Mouse (Mus musculus): ENCODE measurements at regions not wholly inside any gene's neighbourhood (a gene's known extent, or its start where the extent isn't known, plus 50 kb on each side); places are given as distances from the start of the nearest gene placed in this dataset.

DNA sequence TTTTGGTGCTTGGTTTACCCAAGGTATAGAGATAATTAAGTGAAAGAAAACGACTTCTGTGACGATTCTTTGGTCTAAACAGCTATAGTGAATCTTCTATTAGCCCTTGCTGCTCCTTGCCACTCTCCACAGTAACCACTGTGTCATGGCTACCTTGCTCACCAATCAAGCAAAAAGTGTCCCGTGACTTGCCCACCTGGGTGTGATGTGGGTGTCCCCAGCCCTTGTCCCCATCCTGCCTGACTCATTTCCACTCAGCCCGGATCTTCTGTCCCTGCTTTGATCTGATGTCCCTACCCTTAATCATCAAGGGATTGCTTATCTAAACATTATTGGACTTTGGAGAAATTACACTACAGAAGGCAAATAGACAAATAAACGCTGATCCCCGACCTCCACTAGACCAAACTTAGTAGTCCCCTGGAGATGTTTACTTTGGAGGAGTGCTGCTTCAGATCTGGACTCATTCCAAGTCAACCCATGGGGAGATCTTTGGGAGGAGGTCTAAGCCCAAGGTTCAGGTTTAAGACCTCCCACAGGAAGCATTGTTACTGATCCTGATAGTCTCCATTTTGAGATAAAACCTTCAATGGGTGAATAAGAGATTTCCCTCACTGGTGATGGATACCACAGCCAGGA, 190.6 kb downstream of the Synb start:
- TF ChIP-seq CTCF (IDR thresholded peaks at IDR 0.05) (no peak), EP300 (IDR thresholded peaks at IDR 0.05) (no peak)
